Mouse (Mus musculus) forebrain, embryonic 12.5 days (tissue): ENCODE measurements around the gene Rnd2. TPM values are rescaled to one million over a fixed set of nuclear protein-coding genes. Genes with fewer than 3 reads are reported as not detected.
A peak's percentile ranks its signal among the peaks of the same experiment; 100 is the strongest.
"Not testable (repeated sequence)": the region's sequence is repeated elsewhere in the genome, so short reads cannot be mapped to it uniquely, and the experiment has no call there.

ENCODE experiments used
- ATAC-seq: fragments of 200-750 bp; cut with Nextera tagmentation; 2 replicates; pipeline ENCODE4 v1.8.0; 2017; ENCODE audit warnings: moderate TSS enrichment; ENCODE audit not compliant: low FRiP score
- H3K27ac ChIP-seq: fragments of 300-500 bp; sonication (generic); 2 replicates; pipeline ENCODE4 v1.5.1; 2016; ENCODE audit warnings: mild to moderate bottlenecking
- H3K27me3 ChIP-seq: fragments of 300-500 bp; sonication (generic); 2 replicates; pipeline ENCODE4 v1.6.1; 2016; ENCODE audit warnings: mild to moderate bottlenecking
- H3K36me3 ChIP-seq: fragments of 300-500 bp; sonication (generic); replicated peaks from 2 replicates; pipeline ENCODE4 v1.6.1; 2016; ENCODE audit warnings: mild to moderate bottlenecking
- H3K4me1 ChIP-seq: fragments of 300-500 bp; sonication (generic); 2 replicates; pipeline ENCODE4 v1.6.1; 2016
- H3K4me2 ChIP-seq: fragments of 300-500 bp; sonication (generic); 2 replicates; pipeline ENCODE4 v1.6.1; 2016; ENCODE audit warnings: mild to moderate bottlenecking, moderate library complexity
- H3K4me3 ChIP-seq: fragments of 300-500 bp; sonication (generic); replicated peaks from 2 replicates; pipeline ENCODE4 v1.5.1; 2016; ENCODE audit warnings: mild to moderate bottlenecking
- H3K9ac ChIP-seq: fragments of 300-500 bp; sonication (generic); 2 replicates; pipeline ENCODE4 v1.6.1; 2016; ENCODE audit warnings: mild to moderate bottlenecking
- H3K9me3 ChIP-seq: fragments of 300-500 bp; sonication (generic); 2 replicates; pipeline ENCODE4 v1.6.1; 2016
- WGBS: fragments of 180-500 bp; shearing (Covaris S2); methylation state at CpG from one replicate; pipeline ENCODE4 v1.1.7; 2016; 5-methylcytosine and 5-hydroxymethylcytosine counted together
- polyA plus RNA-seq: library from polyadenylated mRNA; unstranded; fragments of >200 nt; fragmentation: Nextera tagmentation; extraction: Ambion mirVana; gene quantifications from 2 replicates; pipeline ENCODE4 v1.2.1, GENCODE M21; 2016

Gene Rnd2
- polyA plus RNA-seq, 1 experiment from 2014 or later: 105 TPM

DNA sequence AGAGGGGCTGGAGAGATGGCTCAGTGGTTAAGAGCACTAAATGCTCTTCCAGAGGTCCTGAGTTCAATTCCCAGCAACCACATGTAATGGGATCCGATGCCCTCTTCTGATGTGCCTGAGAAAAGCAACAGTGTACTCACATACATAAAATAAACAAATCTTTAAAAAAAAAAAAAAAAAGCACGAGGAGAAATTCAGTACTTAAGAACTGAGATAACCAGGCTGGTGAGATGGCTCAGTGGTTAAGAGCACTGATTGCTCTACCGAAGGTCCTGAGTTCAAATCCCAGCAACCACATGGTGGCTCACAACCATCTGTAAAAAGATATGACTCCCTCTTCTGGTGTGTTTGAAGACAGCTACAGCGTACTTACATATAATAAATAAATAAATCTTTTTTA lies 15.2 kb upstream of the Rnd2 start:
- H3K4me2 ChIP-seq, H3K4me1 ChIP-seq, H3K27me3 ChIP-seq, H3K4me3 ChIP-seq, H3K9ac ChIP-seq, H3K9me3 ChIP-seq, H3K27ac ChIP-seq, ATAC-seq: not testable (repeated sequence)
- H3K36me3 ChIP-seq: peaks cover 15% of the 10 kb centered on the region
- 82% methylated on average over 4 of the region's 4 CpGs for WGBS

DNA sequence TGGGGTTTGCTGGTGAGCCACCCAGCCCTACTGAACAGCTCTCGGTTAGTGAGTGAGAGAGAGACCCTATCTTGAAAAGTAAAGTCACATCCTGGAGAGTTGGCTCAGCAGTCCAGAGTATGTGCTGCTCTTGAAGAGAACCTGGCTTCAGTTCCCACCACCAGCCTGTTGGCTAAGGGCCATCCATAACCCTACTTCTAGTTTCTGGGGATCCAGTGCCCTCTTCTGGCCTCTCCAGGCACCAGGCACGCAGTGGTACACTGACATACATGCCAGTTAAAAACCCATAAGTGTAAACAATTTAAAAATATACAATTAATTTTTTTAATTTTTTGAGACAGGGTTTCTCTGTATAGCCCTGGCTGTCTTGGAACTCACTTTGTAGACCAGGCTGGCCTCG lies 14.4 kb upstream of the Rnd2 start:
- no peak for ATAC-seq

GRCm38 (mm10) chr11:101451536-101451935 lies 13.3 kb upstream of the Rnd2 start:
- no peak overlapping the region for H3K9ac ChIP-seq
- H3K4me3 ChIP-seq: no peak overlapping the region
- peaks cover 9% of the 10 kb centered on the region for H3K4me1 ChIP-seq
- H3K36me3 ChIP-seq: no peaks in the 10 kb centered on the region
- H3K4me2 ChIP-seq: no peak overlapping the region
- H3K27me3 ChIP-seq: no peaks in the 10 kb centered on the region
- WGBS: 95% methylated on average over 10 of the region's 10 CpGs
- ATAC-seq: no peak
- no peaks in the 10 kb centered on the region for H3K9me3 ChIP-seq
- H3K27ac ChIP-seq: no peak overlapping the region

More for the DNA sequence above, 14.4 kb upstream of the Rnd2 start:
- H3K36me3 ChIP-seq: peaks cover 7% of the 10 kb centered on the region
- H3K4me2 ChIP-seq: no peak overlapping the region
- H3K9ac ChIP-seq: no peak overlapping the region
- H3K27ac ChIP-seq: no peak overlapping the region
- 82% methylated on average over 3 of the region's 3 CpGs for WGBS
- H3K4me3 ChIP-seq: no peak overlapping the region
- H3K9me3 ChIP-seq: no peaks in the 10 kb centered on the region
- H3K27me3 ChIP-seq: no peaks in the 10 kb centered on the region
- peaks cover 9% of the 10 kb centered on the region for H3K4me1 ChIP-seq

GRCm38 (mm10) chr11:101452093-101452774 lies 12.6 kb upstream of the Rnd2 start:
- no peak overlapping the region for H3K4me3 ChIP-seq
- no peak for ATAC-seq
- peaks cover 9% of the 10 kb centered on the region for H3K4me1 ChIP-seq
- no peaks in the 10 kb centered on the region for H3K9me3 ChIP-seq
- peaks cover 2% of the 10 kb centered on the region; the same call in 1 of the 2 replicates for H3K36me3 ChIP-seq
- H3K4me2 ChIP-seq: no peak overlapping the region
- no peak overlapping the region for H3K9ac ChIP-seq
- no peak overlapping the region for H3K27ac ChIP-seq
- WGBS: 73% methylated on average over 10 of the region's 10 CpGs
- H3K27me3 ChIP-seq: no peaks in the 10 kb centered on the region

DNA sequence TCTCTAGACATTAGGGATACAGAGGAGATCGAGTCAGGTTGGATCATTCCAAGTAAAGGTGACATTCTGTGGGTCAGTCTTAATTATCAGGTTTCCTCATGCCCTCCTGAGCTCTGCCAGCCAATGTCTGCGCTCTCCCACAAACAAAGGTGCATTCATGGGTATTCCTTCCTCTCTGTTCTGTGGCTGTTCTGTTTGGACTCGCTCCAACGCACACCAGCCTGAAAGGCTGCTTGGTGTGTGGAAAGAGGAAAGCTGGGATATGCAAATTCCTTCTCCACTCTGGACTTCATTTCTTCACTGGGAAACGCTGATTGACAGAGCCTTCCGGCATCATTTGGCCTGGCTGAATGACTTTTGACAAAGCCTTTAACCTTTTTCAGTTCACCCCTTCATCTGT lies 10.1 kb upstream of the Rnd2 start:
- peak; percentile 55; the same call in 1 of the 2 replicates for ATAC-seq
- Histone ChIP-seq H3K9me3 (no peaks in the 10 kb centered on the region), H3K4me1 (peaks cover 9% of the 10 kb centered on the region), H3K27ac (peak overlapping the region; percentile 21), H3K27me3 (no peaks in the 10 kb centered on the region), H3K9ac (no peak overlapping the region), H3K4me2 (peak overlapping the region; percentile 6; the same call in 1 of the 2 replicates), H3K4me3 (no peak overlapping the region), H3K36me3 (peaks cover 22% of the 10 kb centered on the region)
- WGBS: 23% methylated on average over 6 of the region's 6 CpGs

- Histone ChIP-seq H3K9me3 (no peaks in the 10 kb centered on the region), H3K4me2 (no peak overlapping the region), H3K4me3 (no peak overlapping the region), H3K4me1 (peaks cover 13% of the 10 kb centered on the region), H3K27ac (no peak overlapping the region), H3K36me3 (peaks cover 31% of the 10 kb centered on the region), H3K27me3 (no peaks in the 10 kb centered on the region), H3K9ac (no peak overlapping the region)
- ATAC-seq: no peak
- 94% methylated on average over 7 of the region's 7 CpGs for WGBS
Observed at GRCm38 (mm10) chr11:101455627-101456026, 9.2 kb upstream of the Rnd2 start.

DNA sequence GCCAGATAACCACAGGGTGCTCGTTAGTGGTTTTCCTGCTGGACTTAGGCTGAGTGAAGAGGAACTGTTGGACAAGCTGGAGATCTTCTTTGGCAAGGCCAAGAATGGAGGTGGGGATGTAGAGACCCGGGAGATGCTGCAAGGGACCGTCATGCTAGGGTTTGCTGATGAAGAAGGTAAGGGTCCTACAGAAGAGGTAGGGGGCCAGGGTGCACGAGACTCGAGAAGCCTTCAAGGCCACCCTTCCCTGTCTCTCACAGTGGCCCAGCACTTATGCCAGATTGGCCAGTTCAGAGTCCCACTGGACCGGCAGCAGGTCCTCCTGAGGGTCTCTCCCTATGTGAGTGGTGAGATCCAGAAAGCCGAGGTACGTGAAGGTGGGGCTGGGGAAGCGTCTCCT lies 7.2 kb upstream of the Rnd2 start:
- peaks cover 21% of the 10 kb centered on the region for H3K4me1 ChIP-seq
- no peaks in the 10 kb centered on the region for H3K27me3 ChIP-seq
- no peak overlapping the region for H3K9ac ChIP-seq
- H3K27ac ChIP-seq: no peak overlapping the region
- H3K4me3 ChIP-seq: no peak overlapping the region
- no peaks in the 10 kb centered on the region for H3K9me3 ChIP-seq
- H3K4me2 ChIP-seq: no peak overlapping the region
- H3K36me3 ChIP-seq: peaks cover 49% of the 10 kb centered on the region
- WGBS: 92% methylated on average over 9 of the region's 9 CpGs
- ATAC-seq: no peak

DNA sequence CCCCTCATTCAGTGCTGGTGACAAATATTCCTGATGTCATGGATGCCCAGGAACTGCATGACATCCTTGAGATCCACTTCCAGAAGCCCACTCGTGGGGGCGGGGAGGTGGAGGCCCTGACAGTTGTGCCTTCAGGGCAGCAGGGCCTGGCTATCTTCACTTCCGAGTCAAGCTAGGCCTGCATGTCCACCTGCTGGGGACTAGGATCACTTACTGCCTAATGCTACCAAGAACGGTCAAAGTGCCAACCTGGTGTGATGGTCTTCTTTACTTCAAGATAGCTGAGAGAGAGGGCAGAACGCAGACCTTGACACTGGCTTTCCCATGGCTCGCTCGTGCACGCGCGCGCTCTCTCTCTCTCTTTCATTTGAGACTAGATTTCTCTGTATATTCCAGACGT lies 6.6 kb upstream of the Rnd2 start:
- WGBS: 87% methylated on average over 12 of the region's 12 CpGs
- no peak overlapping the region for H3K4me3 ChIP-seq
- no peak for ATAC-seq
- H3K4me1 ChIP-seq: peaks cover 27% of the 10 kb centered on the region
- H3K4me2 ChIP-seq: no peak overlapping the region
- no peaks in the 10 kb centered on the region for H3K27me3 ChIP-seq
- H3K27ac ChIP-seq: no peak overlapping the region
- H3K36me3 ChIP-seq: peaks cover 49% of the 10 kb centered on the region
- H3K9me3 ChIP-seq: no peaks in the 10 kb centered on the region
- no peak overlapping the region for H3K9ac ChIP-seq

- ATAC-seq: no peak
- Histone ChIP-seq H3K4me2 (no peak overlapping the region), H3K27ac (no peak overlapping the region), H3K4me1 (peaks cover 38% of the 10 kb centered on the region), H3K9ac (no peak overlapping the region), H3K36me3 (peaks cover 49% of the 10 kb centered on the region), H3K4me3 (no peak overlapping the region), H3K9me3 (no peaks in the 10 kb centered on the region), H3K27me3 (peaks cover under 1% of the 10 kb centered on the region; the same call in 1 of the 2 replicates)
- WGBS: 39% methylated on average over 4 of the region's 6 CpGs
Observed at GRCm38 (mm10) chr11:101459716-101460115, 5.1 kb upstream of the Rnd2 start.

- Histone ChIP-seq H3K27ac (no peak overlapping the region), H3K36me3 (peaks cover 49% of the 10 kb centered on the region), H3K9ac (no peak overlapping the region), H3K4me2 (no peak overlapping the region), H3K9me3 (no peaks in the 10 kb centered on the region), H3K4me3 (no peak overlapping the region), H3K4me1 (peaks cover 39% of the 10 kb centered on the region), H3K27me3 (peaks cover 5% of the 10 kb centered on the region; the same call in 1 of the 2 replicates)
- 90% methylated on average over 15 of the region's 15 CpGs for WGBS
- no peak for ATAC-seq
Observed at GRCm38 (mm10) chr11:101460321-101460720, 4.5 kb upstream of the Rnd2 start.

DNA sequence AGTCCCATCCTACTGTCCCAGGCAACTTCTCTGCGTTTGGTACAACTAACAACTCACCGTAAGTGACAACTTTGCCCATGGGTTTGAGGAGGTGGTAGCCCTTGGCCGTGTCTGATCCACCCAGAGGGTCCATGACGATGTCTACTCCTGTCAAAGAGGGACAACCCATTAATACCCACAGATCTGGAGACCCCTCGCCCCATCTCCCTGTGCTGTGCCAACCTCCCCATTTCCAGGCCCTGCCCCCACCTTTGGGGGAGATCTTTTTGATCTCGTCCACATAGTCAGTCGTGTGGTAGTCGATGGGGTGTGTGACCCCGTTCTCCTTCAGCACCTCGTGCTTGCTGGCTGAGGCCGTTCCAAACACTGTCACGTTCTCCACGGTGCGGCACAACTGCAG lies 2.7 kb upstream of the Rnd2 start:
- Histone ChIP-seq H3K27ac (peak overlapping the region; percentile 36; the same call in 1 of the 2 replicates), H3K9ac (peak overlapping the region; percentile 25; the same call in 1 of the 2 replicates), H3K4me1 (peaks cover 48% of the 10 kb centered on the region), H3K4me3 (no peak overlapping the region), H3K27me3 (peaks cover 9% of the 10 kb centered on the region; the same call in 1 of the 2 replicates), H3K4me2 (peak overlapping the region; percentile 88), H3K9me3 (no peaks in the 10 kb centered on the region), H3K36me3 (peaks cover 48% of the 10 kb centered on the region)
- WGBS: 78% methylated on average over 14 of the region's 14 CpGs
- ATAC-seq: 0 out of 2 replicates have a peak, but pooled peaks have one; percentile 1

GRCm38 (mm10) chr11:101462583-101463440 lies 2.0 kb upstream of the Rnd2 start:
- peaks cover 9% of the 10 kb centered on the region; the same call in 1 of the 2 replicates for H3K27me3 ChIP-seq
- peaks cover 46% of the 10 kb centered on the region for H3K36me3 ChIP-seq
- no peaks in the 10 kb centered on the region for H3K9me3 ChIP-seq
- H3K4me3 ChIP-seq: peak overlapping the region; percentile 83
- peak overlapping the region; percentile 36; the same call in 1 of the 2 replicates for H3K27ac ChIP-seq
- peaks cover 54% of the 10 kb centered on the region for H3K4me1 ChIP-seq
- peak overlapping the region; percentile 25; the same call in 1 of the 2 replicates for H3K9ac ChIP-seq
- H3K4me2 ChIP-seq: peak overlapping the region; percentile 88
- 40% methylated on average over 13 of the region's 13 CpGs for WGBS
- peak; percentile 61; the same call in 1 of the 2 replicates for ATAC-seq
